Mouse (Mus musculus): ENCODE data around the gene Ltb.

Gene Ltb

GRCm38 (mm10) chr17:35244999-35245398, 50.8 kb downstream of the Ltb start:
- in situ Hi-C loops (cut with MboI, MseI) = no loop called here

All from regulatory T cell (primary cell).